Mouse (Mus musculus): ENCODE results near the gene Hdac5. TPM values are rescaled to one million over a fixed set of nuclear protein-coding genes. Genes with fewer than 3 reads are reported as not detected.

Hdac5 gene
- total and polyA plus RNA-seq, 3 experiments: 9.1 to 29.3 TPM; not detected in 1

GRCm38 (mm10) chr11:102218783-102219182 lies 11.2 kb downstream of the Hdac5 start (continued):
- peak; percentile 100 for TF ChIP-seq MEF2A (IDR thresholded peaks at IDR 0.05; ENCODE audit: extremely low read depth, insufficient replicate concordance, low read depth, low read length, poor library complexity, severe bottlenecking)

- Histone ChIP-seq H3K9ac (ENCODE audit: control insufficient read depth, low read depth, low read length, poor library complexity, severe bottlenecking) (no peak overlapping the region), H3K27me3 (ENCODE audit: control insufficient read depth in 1 of 2, insufficient read depth in 2 of 2, low read length in 2 of 2) (no peaks in the 10 kb centered on the region), H3K4me1 (ENCODE audit: control insufficient read depth in 1 of 2, insufficient read depth in 2 of 2, low read length in 2 of 2) (peaks cover 20 to 55% of the 10 kb centered on the region in 2 experiments), H3K27ac (ENCODE audit: control insufficient read depth, low read depth, low read length) (no peak overlapping the region), H3K79me2 (ENCODE audit: control insufficient read depth, insufficient read depth, low read length, poor library complexity) (no peaks in the 10 kb centered on the region), H3K4me3 (ENCODE audit: control insufficient read depth in 1 of 2, insufficient read depth in 1 of 2, low read depth in 2 of 2, low read length in 2 of 2) (no peak overlapping the region), H3K36me3 (ENCODE audit: control insufficient read depth in 1 of 2, insufficient read depth in 2 of 2, low read length in 2 of 2) (peaks cover 0 to 34% of the 10 kb centered on the region in 2 experiments; a peak in 2 of 4 replicates), H3K9me3 (replicated peaks; ENCODE audit: insufficient read depth, low read length) (no peaks in the 10 kb centered on the region)
- no peak for DNase-seq (ENCODE audit: low read depth, low spot score)
- TF ChIP-seq RCOR1 (IDR thresholded peaks at IDR 0.05; ENCODE audit: low read depth, low read length): no peak
- TF ChIP-seq TBP (IDR thresholded peaks at IDR 0.05; ENCODE audit: low read depth, low read length): no peak
- no peak for TF ChIP-seq ZKSCAN1 (IDR thresholded peaks at IDR 0.05; ENCODE audit: low read depth, low read length)
- TF ChIP-seq E2F4 (IDR thresholded peaks at IDR 0.05; ENCODE audit: borderline replicate concordance, low read depth, low read length): no peak
- no peak for TF ChIP-seq ELF1 (IDR thresholded peaks at IDR 0.05; ENCODE audit: low read depth, low read length)
- TF ChIP-seq CHD2 (IDR thresholded peaks at IDR 0.05; ENCODE audit: low read length): no peak
- no peak for TF ChIP-seq MAX (IDR thresholded peaks at IDR 0.05; ENCODE audit: low read length)
- no peak for TF ChIP-seq UBTF (IDR thresholded peaks at IDR 0.05; ENCODE audit: borderline replicate concordance, insufficient read depth, low read depth, low read length)
- no peak for TF ChIP-seq MAFK (IDR thresholded peaks at IDR 0.05; ENCODE audit: borderline replicate concordance, low read depth, low read length)
- no peak for TF ChIP-seq ZNF384 (IDR thresholded peaks at IDR 0.05; ENCODE audit: low read depth, low read length)
- no peak for TF ChIP-seq ETS1 (IDR thresholded peaks at IDR 0.05; ENCODE audit: low read depth, low read length)
- TF ChIP-seq SIN3A (IDR thresholded peaks at IDR 0.05; ENCODE audit: low read length): no peak
Observed at GRCm38 (mm10) chr11:102217876-102218430, 12.0 kb downstream of the Hdac5 start.

DNA sequence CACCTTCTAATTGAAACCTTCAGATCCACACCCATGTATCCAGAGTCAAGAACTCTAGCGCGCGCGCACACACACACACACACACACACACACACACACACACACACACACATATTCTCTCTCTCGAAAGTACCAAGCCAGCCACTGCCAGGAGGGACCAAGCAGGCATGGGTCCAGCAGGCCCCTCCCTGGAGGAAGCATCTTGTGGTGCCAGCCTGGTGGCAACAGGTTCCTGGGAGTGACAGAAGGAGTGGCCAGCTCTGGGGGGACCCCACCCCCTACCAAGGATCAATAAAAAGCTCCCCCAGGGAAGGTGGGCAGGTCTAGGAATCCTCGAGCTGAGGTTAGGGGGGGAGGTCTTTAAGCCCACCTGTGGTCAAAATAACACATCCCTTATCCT lies 12.6 kb downstream of the Hdac5 start:
- Histone ChIP-seq H3K27ac (ENCODE audit: control insufficient read depth, low read depth, low read length) (no peak overlapping the region), H3K9me3 (replicated peaks; ENCODE audit: insufficient read depth, low read length) (no peaks in the 10 kb centered on the region), H3K79me2 (ENCODE audit: control insufficient read depth, insufficient read depth, low read length, poor library complexity) (no peaks in the 10 kb centered on the region), H3K9ac (ENCODE audit: control insufficient read depth, low read depth, low read length, poor library complexity, severe bottlenecking) (no peak overlapping the region), H3K27me3 (ENCODE audit: control insufficient read depth in 1 of 2, insufficient read depth in 2 of 2, low read length in 2 of 2) (no peaks in the 10 kb centered on the region), H3K4me3 (ENCODE audit: control insufficient read depth in 1 of 2, insufficient read depth in 1 of 2, low read depth in 2 of 2, low read length in 2 of 2) (no peak overlapping the region), H3K36me3 (ENCODE audit: control insufficient read depth in 1 of 2, insufficient read depth in 2 of 2, low read length in 2 of 2) (peaks cover 0 to 31% of the 10 kb centered on the region in 2 experiments; a peak in 2 of 4 replicates), H3K4me1 (ENCODE audit: control insufficient read depth in 1 of 2, insufficient read depth in 2 of 2, low read length in 2 of 2) (peaks cover 20 to 49% of the 10 kb centered on the region in 2 experiments)
- no peak for TF ChIP-seq NRF1 (IDR thresholded peaks at IDR 0.05; ENCODE audit: insufficient read depth, low read depth, low read length, poor library complexity, severe bottlenecking)
- no peak for TF ChIP-seq ZKSCAN1 (IDR thresholded peaks at IDR 0.05; ENCODE audit: low read depth, low read length)
- TF ChIP-seq TAL1 (IDR thresholded peaks at IDR 0.05; ENCODE audit: low read length): no peak
- no peak for TF ChIP-seq MYC (IDR thresholded peaks at IDR 0.05; ENCODE audit: low read depth, low read length)
- no peak for TF ChIP-seq GATA1 (IDR thresholded peaks at IDR 0.05; ENCODE audit: low read depth, low read length)
- TF ChIP-seq SIN3A (IDR thresholded peaks at IDR 0.05; ENCODE audit: low read length): no peak
- DNase-seq (ENCODE audit: low read depth, low spot score): no peak
